Mouse (Mus musculus) megakaryocyte-erythroid progenitor cell, adult 5-6 weeks (primary cell): Measurements from ENCODE around the gene Gapdhs. TPM values are rescaled to one million over a fixed set of nuclear protein-coding genes. Genes with fewer than 3 reads are reported as not detected.
"Not testable (repeated sequence)": the region's sequence is repeated elsewhere in the genome, so short reads cannot be mapped to it uniquely, and the experiment has no call there.

Experiments used
- ATAC-seq: replicated peaks from 2 replicates; pipeline ENCODE4 v1.8.0; 2016; ENCODE audit warnings: mild to moderate bottlenecking, inconsistent platforms; ENCODE audit not compliant: severe bottlenecking, poor library complexity, low FRiP score, low TSS enrichment
- total RNA-seq, 2 experiments: library from RNA; stranded (forward) in 1 of 2; stranded (reverse) in 1 of 2; fragments of 200-1000, 215-1000 nt in 1 of 2; fragments of >200 nt in 1 of 2; fragmentation: Nextera tagmentation in 1 of 2; gene quantifications; 2 replicates each; pipeline ENCODE4 v1.2.3; 2014 to 2017

Gene Gapdhs
- total RNA-seq, 2 experiments from 2014 or later: not detected

DNA sequence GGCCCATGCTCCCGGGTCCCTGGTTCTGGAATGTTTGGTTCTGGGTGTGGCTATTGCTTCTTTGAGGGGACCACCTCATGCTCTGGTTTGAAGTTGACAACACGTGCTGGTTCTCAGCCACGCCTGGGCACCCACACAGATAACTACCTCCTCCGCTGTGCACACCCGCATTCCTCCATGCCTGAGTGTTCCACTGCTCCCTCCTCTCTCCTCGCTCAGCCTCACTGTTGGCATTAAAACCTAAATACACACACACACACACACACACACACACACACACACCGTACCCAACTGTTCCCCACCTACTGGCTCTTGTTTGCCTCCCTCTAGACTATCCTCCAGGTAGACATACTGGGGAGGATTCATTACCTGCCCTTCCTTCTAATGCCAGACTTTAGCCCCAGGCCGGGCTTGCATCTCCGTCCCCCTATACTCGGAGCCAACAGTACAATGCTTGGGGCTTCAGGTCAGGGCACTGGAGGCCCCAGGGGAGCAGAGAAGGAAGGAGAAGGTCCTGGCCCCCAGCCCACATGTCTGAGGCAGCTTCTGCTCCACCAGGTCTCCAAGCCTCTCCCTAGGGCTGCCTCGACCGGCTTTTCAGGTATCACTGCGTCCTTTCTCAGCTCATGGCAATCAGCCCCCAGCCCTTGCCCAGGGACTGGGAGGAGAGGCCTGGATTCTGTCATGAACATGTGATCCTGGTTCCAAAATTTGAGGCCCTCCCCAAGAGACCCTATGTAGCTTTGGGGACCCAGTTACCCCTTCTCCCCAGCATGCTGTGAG, 6.5 kb upstream of the Gapdhs start:
- ATAC-seq: peak; percentile 39; the same call in 1 of the 2 replicates

GRCm38 (mm10) chr7:30747525-30748204, 4.2 kb upstream of the Gapdhs start:
- no peak for ATAC-seq

DNA sequence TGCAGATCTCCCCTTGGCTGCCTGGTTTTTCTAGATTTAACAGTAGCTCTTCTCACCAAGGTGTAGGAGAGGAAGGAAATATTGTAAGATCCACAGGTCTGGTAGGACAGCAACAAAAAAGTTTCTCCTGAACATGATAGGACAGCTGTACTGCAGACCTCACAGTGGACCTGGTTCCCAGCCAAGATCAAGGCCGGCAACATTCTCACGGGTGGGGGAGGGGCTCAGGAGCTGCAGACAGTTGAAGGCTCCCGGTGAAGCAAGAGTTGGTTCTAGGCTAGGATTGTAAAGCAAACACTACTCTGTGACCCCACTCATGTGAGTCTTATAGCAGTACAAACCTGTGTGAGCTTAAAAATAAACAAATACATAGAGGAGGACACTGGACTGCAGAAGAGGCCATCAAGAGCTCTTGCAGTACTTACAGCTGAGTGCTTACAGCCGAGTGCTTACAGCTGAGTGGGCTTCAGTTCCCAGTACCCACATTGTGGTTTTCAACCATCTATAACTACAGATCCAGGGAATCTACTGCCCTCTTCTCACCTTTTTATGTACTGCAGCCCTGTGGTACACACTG, 629 bp upstream of the Gapdhs start:
- no peak for ATAC-seq

DNA sequence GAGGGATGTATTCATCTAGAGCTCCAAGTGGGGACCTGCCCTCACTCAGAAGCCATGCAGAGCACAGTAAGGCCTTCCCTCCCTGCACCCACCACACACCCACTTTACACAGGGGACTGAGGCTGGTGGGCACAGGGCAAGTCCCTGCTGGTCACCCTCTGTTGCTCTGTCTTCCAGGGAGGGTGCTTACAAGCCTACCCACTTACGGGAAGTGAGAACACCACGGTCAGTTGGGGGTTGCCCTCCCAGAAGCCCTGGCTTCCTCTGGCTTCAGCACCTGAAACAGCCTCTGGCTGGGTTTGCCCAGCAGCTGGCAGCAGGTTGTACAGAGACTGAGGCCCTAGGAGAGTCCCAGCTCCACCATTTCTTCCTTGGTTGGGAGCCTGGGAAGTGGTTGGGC, 911 bp downstream of the Gapdhs start:
- not testable (repeated sequence) for ATAC-seq

- no peak for ATAC-seq
These were observed 7.3 kb downstream of the Gapdhs start for GRCm38 (mm10) chr7:30736211-30736610.

DNA sequence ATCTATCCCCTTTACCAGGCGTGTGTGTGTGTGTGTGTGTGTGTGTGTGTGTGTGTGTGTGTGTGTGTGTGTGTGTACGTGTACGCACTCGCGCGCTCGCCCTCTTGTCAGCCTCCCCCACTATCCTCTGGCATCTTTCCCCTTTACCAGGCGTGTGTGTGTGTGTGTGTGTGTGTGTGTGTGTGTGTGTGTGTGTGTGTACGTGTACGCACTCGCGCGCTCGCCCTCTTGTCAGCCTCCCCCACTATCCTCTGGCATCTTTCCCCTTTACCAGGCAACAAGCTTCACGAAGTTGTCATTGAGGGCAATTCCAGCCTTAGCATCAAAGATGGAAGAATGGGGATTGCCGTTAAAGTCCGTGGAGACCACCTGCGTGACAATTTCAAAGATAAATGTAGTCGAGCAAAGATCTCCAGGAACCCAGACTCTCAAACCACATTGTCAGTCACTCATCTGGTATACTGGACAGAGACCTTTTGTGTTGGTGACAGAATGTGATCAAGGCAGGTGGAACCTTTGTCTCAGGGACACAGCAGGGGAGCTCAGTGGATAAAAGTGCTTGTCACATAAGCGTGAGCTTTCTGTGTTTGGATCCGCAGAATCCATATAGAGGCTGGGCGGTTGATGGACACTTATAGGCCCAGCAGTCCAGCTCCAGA, 13.3 kb downstream of the Gapdhs start:
- ATAC-seq: not testable (repeated sequence)

DNA sequence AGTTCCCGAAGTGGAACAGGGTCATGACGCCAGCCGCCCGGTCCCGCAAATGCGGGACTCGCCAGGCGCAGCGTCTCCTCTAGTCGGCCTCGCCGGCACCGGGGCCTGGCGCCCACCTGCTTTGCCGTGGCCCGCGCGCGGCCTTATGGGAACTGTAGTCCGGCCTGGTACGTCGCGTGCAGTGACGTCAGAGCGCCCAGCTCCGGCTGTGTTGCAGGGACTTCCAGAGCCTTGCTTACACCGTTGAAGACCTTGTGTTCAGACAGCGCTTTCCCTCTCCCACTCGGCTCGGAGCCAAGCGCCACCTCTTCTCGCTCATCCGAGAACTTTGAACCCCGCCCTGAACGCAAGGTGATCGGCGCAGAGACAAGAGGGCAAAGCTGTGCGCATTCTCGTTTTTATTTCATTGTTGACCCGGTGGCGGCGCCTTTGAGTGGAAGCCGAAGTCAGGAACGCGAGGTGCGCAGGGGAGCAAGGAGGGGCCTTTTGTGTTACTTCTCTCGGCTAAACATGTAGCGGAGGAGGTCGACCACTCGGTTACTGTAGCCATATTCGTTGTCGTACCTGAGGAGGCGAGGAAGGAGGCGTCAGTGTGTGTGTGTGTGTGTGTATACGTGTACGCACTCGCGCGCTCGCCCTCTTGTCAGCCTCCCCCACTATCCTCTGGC, 14.0 kb downstream of the Gapdhs start, which contains the start of gene Tmem147:
Gene Tmem147 (minus strand): TSS at position 145 of the 668 bp plus-strand sequence.
- ATAC-seq: peak; percentile 91

DNA sequence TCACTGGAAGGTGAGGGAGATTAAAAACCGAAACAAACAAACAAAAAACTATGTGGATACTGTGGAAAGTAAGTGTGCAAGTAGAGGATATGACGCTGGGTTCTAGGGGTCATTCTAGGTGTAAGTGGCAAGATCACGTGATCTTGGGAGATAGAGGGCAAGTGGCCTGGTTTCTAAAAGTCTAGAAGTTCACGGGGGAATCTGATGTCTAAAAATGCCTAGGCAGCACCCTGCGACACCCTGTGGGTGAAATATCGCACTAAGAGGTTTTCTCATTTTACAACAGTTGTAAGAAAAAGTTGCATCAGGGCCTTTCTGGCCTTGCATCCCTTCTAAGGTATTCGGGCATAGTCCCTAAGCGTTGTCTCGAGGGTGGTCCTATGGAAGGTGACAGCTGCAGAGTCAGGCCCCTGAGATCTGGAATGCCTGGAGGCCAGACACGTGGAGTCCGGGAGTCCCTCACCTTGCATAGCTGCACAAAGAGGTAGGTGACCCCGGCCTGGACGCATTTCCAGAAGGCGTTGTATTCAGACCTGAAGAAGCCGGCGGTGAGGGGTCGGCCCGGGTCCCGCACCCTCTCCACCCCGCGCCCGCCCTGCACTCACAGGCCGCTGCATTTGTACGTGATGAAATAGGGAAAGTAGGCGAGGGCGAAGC, 14.6 kb downstream of the Gapdhs start:
- ATAC-seq: no peak; the same call in 1 of the 2 replicates

DNA sequence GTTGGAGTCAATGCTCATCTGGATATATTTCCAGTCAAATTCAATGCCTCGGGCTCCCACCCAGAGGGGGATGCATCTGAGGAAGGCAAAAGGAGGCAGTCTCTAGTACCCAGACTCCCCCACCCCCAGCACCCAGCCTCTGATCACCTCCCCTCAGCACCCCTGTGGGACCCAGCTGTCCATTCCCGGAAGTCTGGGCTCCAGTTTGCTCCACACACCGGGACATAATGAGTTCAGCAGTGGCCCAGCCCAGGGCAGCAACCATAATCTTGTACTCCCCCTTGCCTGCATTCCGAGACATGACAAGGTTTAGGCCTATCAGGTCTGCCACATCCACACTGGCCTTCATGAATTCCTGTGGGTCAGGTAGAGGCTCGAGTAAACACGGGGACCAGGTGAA, 15.3 kb downstream of the Gapdhs start:
- no peak for ATAC-seq

DNA sequence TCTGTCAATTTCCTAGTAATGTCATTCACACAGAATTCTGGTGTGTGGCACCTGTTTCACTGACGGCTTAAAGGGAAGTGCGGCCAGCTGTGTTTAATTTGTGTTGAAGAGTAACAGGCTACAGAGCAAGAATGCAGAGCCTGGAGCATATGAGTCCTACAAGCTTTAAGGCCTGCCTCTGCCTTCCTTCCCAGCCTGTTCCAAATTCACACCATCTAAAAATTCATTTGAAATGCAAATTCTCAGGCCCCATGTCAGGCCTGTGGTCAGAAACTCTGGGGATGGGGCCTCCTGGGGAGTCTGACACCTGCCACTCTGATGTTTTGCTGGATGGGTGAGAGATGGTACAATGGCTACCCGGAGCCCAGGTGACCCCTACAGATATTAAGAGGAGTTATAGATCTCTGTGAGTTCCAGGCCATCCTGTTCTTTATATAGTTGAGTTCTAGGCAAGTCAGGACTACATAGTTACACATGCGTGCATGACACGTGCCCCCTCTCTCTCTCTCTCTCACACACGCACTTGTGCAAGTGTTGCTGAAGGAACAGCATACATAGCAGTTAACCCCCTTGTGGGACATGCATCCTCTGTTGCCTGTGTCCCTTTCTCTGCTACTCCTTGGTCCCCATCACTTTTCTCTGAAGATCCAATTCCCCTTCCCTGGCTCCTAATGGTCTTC, 20.1 kb downstream of the Gapdhs start:
- ATAC-seq: no peak

DNA sequence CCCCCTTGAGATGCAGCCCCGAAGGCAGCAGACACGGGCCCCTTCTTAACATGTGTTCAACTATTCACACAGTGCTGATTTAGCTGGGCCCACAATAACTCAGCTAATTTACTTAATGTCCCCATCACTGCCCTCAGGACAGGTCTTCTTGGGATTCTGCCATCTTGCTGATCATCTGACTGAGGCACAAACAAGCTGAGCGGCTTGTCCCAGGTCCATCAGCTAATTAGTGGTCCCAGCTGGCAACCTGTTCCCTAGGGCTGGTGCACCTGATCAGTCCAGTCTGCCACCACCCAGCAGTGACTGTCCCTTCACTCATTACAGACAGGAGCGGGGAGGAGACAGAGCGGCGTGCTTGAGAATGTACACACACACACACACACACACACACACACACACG, 22.2 kb downstream of the Gapdhs start:
- no peak for ATAC-seq

GRCm38 (mm10) chr7:30719669-30720068, 23.8 kb downstream of the Gapdhs start:
- no peak for ATAC-seq

- ATAC-seq: no peak
These were observed 25.8 kb downstream of the Gapdhs start for GRCm38 (mm10) chr7:30717716-30718046.

DNA sequence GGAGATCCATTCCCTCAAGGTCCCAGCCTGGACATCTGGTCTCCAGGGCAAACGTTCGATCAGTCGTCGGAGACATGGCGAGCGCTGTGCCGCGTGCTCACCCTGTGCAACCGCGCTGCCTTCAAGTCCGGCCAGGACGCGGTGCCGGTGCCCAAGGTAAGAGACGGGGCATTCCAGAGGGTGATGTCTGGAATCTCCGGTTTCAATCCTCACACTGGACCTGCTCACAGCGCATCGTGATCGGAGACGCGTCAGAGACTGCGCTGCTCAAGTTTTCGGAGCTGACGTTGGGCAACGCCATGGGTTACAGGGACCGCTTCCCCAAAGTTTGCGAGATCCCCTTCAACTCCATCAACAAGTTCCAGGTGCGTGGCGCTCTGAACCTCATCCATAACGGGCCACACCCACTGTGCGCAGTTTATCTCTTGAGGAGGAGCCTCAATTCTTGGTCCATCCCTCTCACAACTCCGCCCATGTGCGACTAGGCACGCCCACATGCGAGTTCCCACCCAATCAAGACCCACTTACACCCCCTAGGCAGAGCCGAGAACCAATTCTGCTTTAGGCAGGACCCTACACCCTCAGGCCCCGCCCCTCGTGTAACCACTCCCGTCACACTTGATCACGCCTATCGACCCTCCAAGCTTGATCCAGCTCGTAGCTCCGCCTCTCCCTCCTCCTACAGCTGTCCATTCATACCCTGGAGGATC, 26.3 kb downstream of the Gapdhs start:
- peak; percentile 97 for ATAC-seq

DNA sequence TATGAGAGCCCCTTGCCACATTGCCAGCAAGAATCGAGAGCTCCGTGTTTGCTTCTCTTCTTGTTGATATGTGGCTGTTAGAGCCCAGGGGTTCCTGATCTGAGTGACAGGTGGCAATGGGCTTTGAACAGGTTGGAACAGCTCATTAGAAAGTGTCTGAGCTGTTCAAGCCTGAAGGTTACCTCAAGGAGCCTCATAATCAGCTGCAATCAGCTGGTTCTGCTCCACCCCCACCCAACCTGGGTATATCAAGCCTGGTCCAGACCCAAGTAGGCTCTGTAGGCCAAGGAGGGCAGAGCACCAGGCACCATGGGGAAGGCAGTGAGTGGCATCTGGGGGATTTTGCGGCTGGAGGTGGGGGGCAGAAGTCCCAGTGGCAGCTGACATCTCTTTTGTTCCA, 31.5 kb downstream of the Gapdhs start, which contains the start of gene Atp4a:
Gene Atp4a (plus strand): TSS at position 268 of the 400 bp plus-strand sequence.
- 0 out of 2 replicates have a peak, but pooled peaks have one; percentile 35 for ATAC-seq

DNA sequence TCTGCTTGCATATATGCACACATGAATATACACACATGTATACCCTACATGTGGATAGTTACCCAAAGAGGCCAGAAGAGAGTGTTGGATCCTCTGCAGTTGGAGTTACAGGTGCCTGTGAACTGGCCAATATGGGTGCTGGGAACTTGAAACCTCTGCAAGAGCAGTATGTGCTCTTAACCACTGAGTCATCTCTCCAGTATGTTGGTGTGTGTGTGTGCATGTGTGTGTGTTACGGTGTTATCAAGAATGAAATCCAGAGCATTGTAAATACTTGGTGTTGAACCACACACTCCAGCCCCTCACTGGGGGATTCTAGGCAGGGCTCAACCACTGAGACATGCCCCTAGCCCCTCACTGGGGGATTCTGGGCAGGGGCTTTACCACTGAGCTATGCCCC, 36.0 kb downstream of the Gapdhs start:
- ATAC-seq: no peak

DNA sequence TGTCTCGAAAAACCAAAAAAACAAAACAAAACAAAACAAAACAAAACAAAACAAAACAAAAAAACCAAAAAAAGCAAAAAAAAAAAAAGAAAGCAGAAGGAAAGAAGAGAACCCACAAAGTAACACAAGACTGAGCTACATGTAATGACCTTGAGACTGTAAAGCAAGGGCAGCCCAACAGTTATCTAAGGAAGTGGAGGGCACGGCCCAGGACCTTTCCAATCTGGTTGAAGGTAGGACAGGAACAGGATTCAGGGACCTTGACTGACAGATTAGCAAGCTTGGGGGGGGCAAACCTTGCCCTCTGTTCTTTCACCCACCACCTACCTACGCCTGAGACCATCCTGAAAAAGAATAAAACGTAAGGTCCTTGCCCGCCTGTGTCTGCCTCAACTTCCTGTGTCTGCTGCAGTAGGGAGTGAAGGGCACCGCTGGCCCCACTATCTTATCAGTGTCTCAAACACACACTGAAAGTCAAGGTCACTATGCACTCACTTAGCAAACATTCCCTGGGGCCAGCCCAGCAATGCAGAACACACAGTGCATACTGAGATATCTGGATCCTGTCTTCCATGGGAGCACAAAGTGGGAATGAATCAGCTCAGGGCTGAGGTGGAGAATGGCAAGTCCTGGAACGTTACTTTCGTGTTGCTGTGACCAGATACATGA, 37.1 kb downstream of the Gapdhs start:
- ATAC-seq: peak; percentile 70; the same call in 1 of the 2 replicates
